Mouse (Mus musculus): ENCODE data around the gene Nfe2l3.
"Not testable (repeated sequence)": the region's sequence is repeated elsewhere in the genome, so short reads cannot be mapped to it uniquely, and the experiment has no call there.

Gene Nfe2l3

GRCm38 (mm10) chr6:51432535-51433397 is at the start of gene Nfe2l3:
Nfe2l3 (plus strand) TSS chr6:51432670.
- DNase-seq (ENCODE audit: low spot score in 2 of 2) = peak; percentile 57 to 81

- peak; percentile 74 to 86 for DNase-seq (ENCODE audit: low spot score in 2 of 2)
These were observed 48.4 kb upstream of the Nfe2l3 start for GRCm38 (mm10) chr6:51383769-51384755.

- DNase-seq (ENCODE audit: low spot score in 2 of 2) = no peak
These were observed 42.0 kb upstream of the Nfe2l3 start for GRCm38 (mm10) chr6:51390505-51390904.

GRCm38 (mm10) chr6:51391816-51392490 is 40.5 kb upstream of the Nfe2l3 start:
- DNase-seq (ENCODE audit: low spot score in 2 of 2) = no peak

- DNase-seq (ENCODE audit: low spot score in 2 of 2) = peak in 1 of 2 experiments; percentile 30
These were observed 38.9 kb upstream of the Nfe2l3 start for GRCm38 (mm10) chr6:51393341-51394128.

- DNase-seq (ENCODE audit: low spot score in 2 of 2) = not testable (repeated sequence)
These were observed 38.1 kb upstream of the Nfe2l3 start for GRCm38 (mm10) chr6:51394367-51394766.

- not testable (repeated sequence) for DNase-seq (ENCODE audit: low spot score in 2 of 2)
These were observed 37.5 kb upstream of the Nfe2l3 start for GRCm38 (mm10) chr6:51394963-51395362.

- no peak for DNase-seq (ENCODE audit: low spot score in 2 of 2)
These were observed 37.0 kb upstream of the Nfe2l3 start for GRCm38 (mm10) chr6:51395486-51395885.

- peak; percentile 55 to 68 for DNase-seq (ENCODE audit: low spot score in 2 of 2)
These were observed 33.4 kb upstream of the Nfe2l3 start for GRCm38 (mm10) chr6:51399113-51399518.

- DNase-seq (ENCODE audit: low spot score in 2 of 2) = peak; percentile 47 to 60
These were observed 31.2 kb upstream of the Nfe2l3 start for GRCm38 (mm10) chr6:51401294-51401693.

- DNase-seq (ENCODE audit: low spot score in 2 of 2) = no peak
These were observed 28.9 kb upstream of the Nfe2l3 start for GRCm38 (mm10) chr6:51403598-51403997.

- no peak for DNase-seq (ENCODE audit: low spot score in 2 of 2)
These were observed 28.0 kb upstream of the Nfe2l3 start for GRCm38 (mm10) chr6:51404502-51404901.

GRCm38 (mm10) chr6:51416433-51416832 is 16.0 kb upstream of the Nfe2l3 start:
- DNase-seq (ENCODE audit: low spot score in 2 of 2) = no peak

GRCm38 (mm10) chr6:51417306-51417936 is 15.0 kb upstream of the Nfe2l3 start:
- DNase-seq (ENCODE audit: low spot score in 2 of 2) = peak in 1 of 2 experiments; percentile 17

GRCm38 (mm10) chr6:51423466-51424122 is 8.9 kb upstream of the Nfe2l3 start:
- DNase-seq (ENCODE audit: low spot score in 2 of 2) = no peak

GRCm38 (mm10) chr6:51424537-51424936 is 7.9 kb upstream of the Nfe2l3 start:
- no peak for DNase-seq (ENCODE audit: low spot score in 2 of 2)

GRCm38 (mm10) chr6:51434270-51434669 is 1.8 kb downstream of the Nfe2l3 start:
- DNase-seq (ENCODE audit: low spot score in 2 of 2) = peak in 1 of 2 experiments; percentile 13

GRCm38 (mm10) chr6:51437665-51438064 is 5.2 kb downstream of the Nfe2l3 start:
- DNase-seq (ENCODE audit: low spot score in 2 of 2) = peak; percentile 27 to 65

- DNase-seq (ENCODE audit: low spot score in 2 of 2) = no peak
These were observed 6.4 kb downstream of the Nfe2l3 start for GRCm38 (mm10) chr6:51438826-51439330.

Data from urinary bladder, postnatal 36 days (tissue).